Mouse (Mus musculus) cerebellum, adult 8-10 months (tissue): ENCODE measurements around the gene Pgd.
"Not testable (repeated sequence)": the region's sequence is repeated elsewhere in the genome, so short reads cannot be mapped to it uniquely, and the experiment has no call there.

ENCODE experiments used
- DNase-seq: peaks from one replicate; pipeline ENCODE4 v3.0.0; 2022

The Pgd gene

DNA sequence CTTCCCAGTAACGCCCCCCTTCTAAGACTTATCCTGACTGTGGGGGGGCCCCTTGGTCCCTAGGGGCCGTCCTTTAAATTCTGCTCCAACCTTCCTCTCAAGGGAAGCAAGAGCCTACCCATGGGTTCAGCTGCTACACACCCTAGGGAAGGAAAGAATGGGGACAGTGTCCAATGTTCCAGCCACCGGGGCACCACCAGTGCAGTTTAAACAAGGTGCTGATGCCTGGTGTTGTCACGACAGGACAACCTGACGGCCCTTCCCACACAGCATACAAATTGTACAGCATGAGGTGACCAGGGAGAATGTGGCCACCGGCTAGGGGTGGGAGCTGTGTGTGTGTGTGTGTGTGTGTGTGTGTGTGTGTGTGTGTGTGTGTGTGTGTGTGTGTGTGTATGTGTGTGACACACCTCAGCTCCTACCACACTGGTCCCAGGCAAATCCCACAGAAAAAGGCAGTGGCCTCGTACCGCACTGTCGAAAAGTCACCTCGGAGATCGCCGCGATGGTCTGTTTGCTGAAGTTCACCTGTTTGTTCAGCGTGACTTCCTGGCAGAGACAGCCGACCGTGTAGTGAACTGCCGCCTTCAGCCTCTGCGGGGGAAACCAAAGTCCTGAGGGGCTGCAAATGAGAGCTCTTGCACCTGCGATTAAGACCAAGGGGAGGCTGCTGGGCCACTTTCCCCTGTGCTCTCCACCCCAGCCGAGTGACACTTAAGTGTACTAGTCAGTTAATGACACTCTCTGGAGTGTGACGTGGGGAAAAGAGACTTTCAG, 34.6 kb downstream of the Pgd start:
- no peak for DNase-seq

- DNase-seq = no peak
Observed at GRCm38 (mm10) chr4:149131021-149131752, 35.4 kb downstream of the Pgd start.

DNA sequence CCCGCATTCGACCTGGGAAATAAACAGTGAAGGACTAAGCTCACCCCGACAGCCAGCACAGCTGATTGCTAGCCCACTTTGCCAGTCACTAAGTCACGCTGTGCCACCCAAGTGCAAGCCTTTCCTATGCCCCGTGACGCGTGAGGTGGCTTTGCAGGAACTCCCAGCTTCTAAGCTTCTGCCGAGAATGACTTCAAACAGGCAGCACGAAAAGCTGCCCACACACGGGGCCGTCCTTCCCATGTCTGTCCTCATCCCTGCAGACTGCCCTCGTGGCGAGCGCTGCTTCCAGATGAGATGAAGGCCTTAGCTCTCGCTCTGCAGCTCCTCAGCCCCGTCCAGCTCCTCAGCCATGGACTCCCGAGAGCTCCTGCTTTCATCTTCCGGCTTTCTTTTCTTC, 38.1 kb downstream of the Pgd start:
- no peak for DNase-seq

DNA sequence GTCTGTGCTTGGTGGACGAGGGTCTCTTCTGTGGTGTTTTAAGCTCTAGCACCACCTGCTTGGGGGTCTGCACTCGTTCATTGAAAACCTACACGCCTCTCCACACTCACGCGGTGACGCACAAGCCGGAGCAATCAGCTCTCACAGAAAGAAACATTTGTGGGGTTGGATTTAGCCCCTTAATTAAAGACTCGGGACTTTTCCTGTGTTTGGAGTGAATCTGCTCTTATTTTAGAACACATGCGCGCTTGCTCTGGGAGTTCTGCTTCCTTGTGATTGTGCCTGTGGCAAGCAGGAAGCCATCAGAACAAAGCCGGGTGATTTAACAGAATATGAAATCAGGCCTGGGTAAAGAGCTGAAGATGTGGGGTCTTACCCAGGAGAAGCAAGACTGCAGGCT, 39.9 kb downstream of the Pgd start, which contains the start of gene Cort:
TSS of gene Cort (minus strand) at position 101 of the 400 bp plus-strand sequence.
- DNase-seq = no peak

DNA sequence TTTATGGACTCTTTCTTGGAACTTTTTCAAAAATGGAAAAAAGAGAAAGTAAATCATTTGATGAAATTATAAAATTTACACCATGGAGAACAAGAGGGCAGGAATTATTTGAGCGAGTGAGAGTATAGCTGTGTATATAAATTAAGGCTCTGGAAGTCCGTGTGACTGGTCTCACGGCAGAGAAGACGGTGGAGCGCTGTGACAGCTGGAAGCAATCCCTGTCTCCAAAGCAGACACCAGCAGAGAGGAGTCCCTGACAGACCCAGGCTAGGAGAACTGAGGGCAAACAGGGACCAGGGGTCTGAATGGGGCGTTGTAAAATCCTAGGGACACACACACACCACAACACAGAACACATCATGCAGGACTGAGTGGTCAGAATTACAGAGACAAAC, 40.5 kb downstream of the Pgd start:
- no peak for DNase-seq

DNA sequence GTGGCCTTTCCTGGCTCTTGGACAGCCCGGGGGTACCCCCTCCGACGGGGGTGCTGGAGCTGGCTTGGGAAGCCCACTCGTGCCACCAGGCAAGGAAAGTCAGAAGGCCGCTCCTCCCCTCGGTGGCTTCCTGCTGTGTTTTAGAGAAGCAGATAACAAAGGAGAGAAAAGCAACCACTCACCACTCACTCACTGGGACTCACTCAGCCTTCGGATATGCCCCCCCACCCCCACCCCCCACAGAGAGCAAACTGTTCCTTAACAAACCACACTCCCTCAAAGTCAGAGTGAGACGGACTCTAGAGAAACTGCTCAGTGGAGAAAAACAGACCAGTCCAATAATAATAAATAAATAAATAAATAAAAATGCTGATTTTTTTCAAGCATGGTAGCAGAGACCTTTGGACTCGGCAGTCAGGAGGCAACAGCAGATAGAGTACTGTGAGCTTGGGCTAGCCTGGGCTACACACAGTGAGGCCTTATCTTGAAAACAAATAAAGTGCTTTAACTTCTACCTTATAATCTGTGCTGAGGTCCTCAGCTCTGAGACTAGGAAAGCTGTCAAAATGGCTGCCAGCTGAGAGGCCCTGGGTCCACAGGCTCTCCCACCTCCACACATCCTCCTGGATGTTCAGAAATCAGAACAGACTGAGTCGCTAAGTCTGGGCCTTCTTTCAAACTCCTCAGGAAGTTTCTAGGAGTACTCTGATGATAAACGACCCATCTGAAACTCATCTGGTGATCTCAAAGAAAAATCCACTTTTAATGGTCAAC, 41.0 kb downstream of the Pgd start:
- no peak for DNase-seq

- DNase-seq = no peak
Observed at GRCm38 (mm10) chr4:149123432-149123831, 43.1 kb downstream of the Pgd start.

DNA sequence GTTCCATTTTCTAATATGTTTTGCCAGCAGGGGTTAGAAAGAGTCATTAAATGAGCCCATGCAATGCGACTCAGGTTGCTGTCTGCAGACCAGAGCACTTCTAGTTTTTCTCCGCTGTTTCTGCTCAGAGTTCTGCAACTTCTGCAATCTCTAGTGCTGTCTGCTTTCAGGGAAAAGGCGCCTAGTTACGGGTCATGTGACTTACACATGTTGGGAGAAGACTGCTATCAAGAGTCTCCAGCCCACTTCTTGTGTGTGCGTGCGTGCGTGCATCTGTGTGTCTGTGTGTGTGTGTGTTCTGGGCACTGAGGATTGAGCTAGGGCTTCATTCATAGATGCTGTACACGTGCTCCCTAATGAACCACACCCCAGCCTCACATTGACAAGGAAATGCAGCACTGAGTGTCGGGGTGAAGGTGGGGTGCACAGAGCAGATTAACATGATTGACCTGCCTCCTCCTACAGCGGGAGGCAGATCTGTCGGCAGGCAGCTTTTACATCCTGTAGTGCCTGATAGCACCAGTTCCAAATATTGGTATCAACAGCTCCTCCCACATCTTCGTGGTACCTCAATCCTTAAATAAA, 46.5 kb downstream of the Pgd start:
- not testable (repeated sequence) for DNase-seq

- DNase-seq = peak; percentile 89
Observed at GRCm38 (mm10) chr4:149103875-149104561, 62.6 kb downstream of the Pgd start, which contains the start of gene Dffa. Gene Dffa (plus strand): TSS chr4:149104146.

DNA sequence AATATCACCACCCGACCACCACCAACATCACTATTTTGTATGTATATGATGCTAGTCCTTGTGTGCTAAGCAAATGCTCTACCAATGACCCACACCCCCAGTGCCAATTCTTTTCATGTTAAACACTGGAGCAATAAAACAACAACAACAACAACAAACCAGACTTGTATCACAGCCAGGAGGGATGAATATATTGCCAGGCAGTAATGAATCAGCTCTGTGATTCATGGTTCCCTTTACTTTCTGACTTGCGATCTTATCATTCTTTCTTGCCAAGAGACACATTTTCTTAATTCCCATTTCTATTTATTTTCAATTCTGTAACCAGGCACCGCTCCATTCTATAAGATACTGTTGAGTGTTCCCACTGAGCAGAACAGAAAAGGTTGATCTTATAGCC, 65.1 kb downstream of the Pgd start:
- no peak for DNase-seq

DNA sequence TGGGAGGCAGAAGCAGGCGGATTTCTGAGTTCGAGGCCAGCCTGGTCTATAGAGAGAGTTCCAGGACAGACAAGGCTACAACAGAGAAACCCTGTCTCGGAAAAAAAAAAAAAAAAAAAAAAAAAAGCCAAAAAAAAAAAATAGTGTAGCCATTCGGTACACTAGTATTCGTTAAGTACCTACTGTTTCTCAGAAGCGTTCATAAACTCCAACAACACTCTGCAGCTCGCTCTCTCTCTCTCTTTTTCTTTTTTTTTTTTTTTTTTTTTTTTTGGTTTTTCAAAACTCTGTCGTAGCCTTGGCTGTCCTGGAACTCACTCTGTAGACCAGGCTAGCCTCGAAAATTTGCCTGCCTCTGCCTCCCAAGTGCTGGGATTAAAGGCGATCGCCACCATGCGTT, 66.1 kb downstream of the Pgd start:
- not testable (repeated sequence) for DNase-seq
